Mouse (Mus musculus): ENCODE measurements around the gene Tas2r135. TPM values are rescaled to one million over a fixed set of nuclear protein-coding genes. Genes with fewer than 3 reads are reported as not detected.

Tas2r135 gene
- total and polyA plus RNA-seq, 3 experiments: 0.27 TPM; not detected in 2

- no peaks in the 10 kb centered on the region for H3K79me2 ChIP-seq (replicated peaks; ENCODE audit: control insufficient read depth, insufficient read depth, low read length)
- H3K9ac ChIP-seq (ENCODE audit: low read depth, low read length): no peak overlapping the region
- TF ChIP-seq EP300 (IDR thresholded peaks at IDR 0.05; ENCODE audit: insufficient read depth, low read depth, low read length): no peak
- TF ChIP-seq CTCF (IDR thresholded peaks at IDR 0.05): no peak
- TF ChIP-seq POLR2A (IDR thresholded peaks at IDR 0.05; ENCODE audit: insufficient read depth, low read depth, low read length): no peak
- no peak for DNase-seq
- H3K4me1 ChIP-seq (ENCODE audit: control insufficient read depth, insufficient read depth, low read length): no peaks in the 10 kb centered on the region
- H3K27ac ChIP-seq: no peak overlapping the region
- H3K36me3 ChIP-seq (ENCODE audit: control insufficient read depth, insufficient read depth, low read length): no peaks in the 10 kb centered on the region
- no peaks in the 10 kb centered on the region for H3K27me3 ChIP-seq (ENCODE audit: control insufficient read depth, insufficient read depth, low read length)
- H3K4me3 ChIP-seq: no peak overlapping the region
- intact Hi-C loops (cut with DNase I): no loop called here
- WGBS: 90% methylated on average over 2 of the region's 2 CpGs
Observed at GRCm38 (mm10) chr6:42419443-42419842, 14.2 kb downstream of the Tas2r135 start.

- H3K4me3 ChIP-seq: no peak overlapping the region
- TF ChIP-seq EP300 (IDR thresholded peaks at IDR 0.05; ENCODE audit: insufficient read depth, low read depth, low read length): no peak
- TF ChIP-seq POLR2A (IDR thresholded peaks at IDR 0.05; ENCODE audit: insufficient read depth, low read depth, low read length): no peak
- TF ChIP-seq CTCF (IDR thresholded peaks at IDR 0.05): no peak
- no peak overlapping the region for H3K27ac ChIP-seq
- DNase-seq: peak in 1 of 2 experiments; percentile 9
- no peak overlapping the region for H3K9ac ChIP-seq (ENCODE audit: low read depth, low read length)
- 61% methylated on average over 2 of the region's 2 CpGs for WGBS
- no peaks in the 10 kb centered on the region for H3K36me3 ChIP-seq (ENCODE audit: control insufficient read depth, insufficient read depth, low read length)
- no peaks in the 10 kb centered on the region for H3K4me1 ChIP-seq (ENCODE audit: control insufficient read depth, insufficient read depth, low read length)
- no peaks in the 10 kb centered on the region for H3K27me3 ChIP-seq (ENCODE audit: control insufficient read depth, insufficient read depth, low read length)
- intact Hi-C loops (cut with DNase I): no loop called here
- no peaks in the 10 kb centered on the region for H3K79me2 ChIP-seq (replicated peaks; ENCODE audit: control insufficient read depth, insufficient read depth, low read length)
Observed at GRCm38 (mm10) chr6:42421439-42421838, 16.2 kb downstream of the Tas2r135 start.

GRCm38 (mm10) chr6:42424472-42424871 lies 19.2 kb downstream of the Tas2r135 start:
- Histone ChIP-seq H3K27me3 (ENCODE audit: control insufficient read depth, insufficient read depth, low read length) (no peaks in the 10 kb centered on the region), H3K4me3 (no peak overlapping the region), H3K79me2 (replicated peaks; ENCODE audit: control insufficient read depth, insufficient read depth, low read length) (no peaks in the 10 kb centered on the region), H3K9ac (ENCODE audit: low read depth, low read length) (no peak overlapping the region), H3K36me3 (ENCODE audit: control insufficient read depth, insufficient read depth, low read length) (no peaks in the 10 kb centered on the region), H3K4me1 (ENCODE audit: control insufficient read depth, insufficient read depth, low read length) (no peaks in the 10 kb centered on the region), H3K27ac (no peak overlapping the region)
- TF ChIP-seq EP300 (IDR thresholded peaks at IDR 0.05; ENCODE audit: insufficient read depth, low read depth, low read length): no peak
- TF ChIP-seq CTCF (IDR thresholded peaks at IDR 0.05): no peak
- TF ChIP-seq POLR2A (IDR thresholded peaks at IDR 0.05; ENCODE audit: insufficient read depth, low read depth, low read length): no peak
- WGBS: 91% methylated on average over 3 of the region's 3 CpGs
- intact Hi-C loops (cut with DNase I): no loop called here
- no peak for DNase-seq

GRCm38 (mm10) chr6:42426337-42426736 lies 21.1 kb downstream of the Tas2r135 start:
- Histone ChIP-seq H3K27ac (no peak overlapping the region), H3K9ac (ENCODE audit: low read depth, low read length) (no peak overlapping the region), H3K4me1 (ENCODE audit: control insufficient read depth, insufficient read depth, low read length) (no peaks in the 10 kb centered on the region), H3K79me2 (replicated peaks; ENCODE audit: control insufficient read depth, insufficient read depth, low read length) (no peaks in the 10 kb centered on the region), H3K27me3 (ENCODE audit: control insufficient read depth, insufficient read depth, low read length) (no peaks in the 10 kb centered on the region), H3K4me3 (no peak overlapping the region), H3K36me3 (ENCODE audit: control insufficient read depth, insufficient read depth, low read length) (no peaks in the 10 kb centered on the region)
- 67% methylated on average over 4 of the region's 4 CpGs for WGBS
- intact Hi-C loops (cut with DNase I): no loop called here
- no peak for DNase-seq
- TF ChIP-seq CTCF (IDR thresholded peaks at IDR 0.05) (no peak), EP300 (IDR thresholded peaks at IDR 0.05; ENCODE audit: insufficient read depth, low read depth, low read length) (no peak), POLR2A (IDR thresholded peaks at IDR 0.05; ENCODE audit: insufficient read depth, low read depth, low read length) (no peak)

- intact Hi-C loops (cut with DNase I): loop anchor here (5.0 kb wide), 3 partner anchors 51 to 149 kb away; no protein-coding TSS in a partner anchor
- Histone ChIP-seq H3K79me2 (replicated peaks; ENCODE audit: control insufficient read depth, insufficient read depth, low read length) (no peaks in the 10 kb centered on the region), H3K27me3 (ENCODE audit: control insufficient read depth, insufficient read depth, low read length) (no peaks in the 10 kb centered on the region)
Observed at GRCm38 (mm10) chr6:42433554-42433953, 28.3 kb downstream of the Tas2r135 start.

GRCm38 (mm10) chr6:42434446-42434845 lies 29.2 kb downstream of the Tas2r135 start, which contains the start of gene Tas2r126:
Gene Tas2r126, plus strand, starts transcription at chr6:42434535.
- H3K9ac ChIP-seq (ENCODE audit: low read depth, low read length): no peak within 1 kb of the TSS
- peak in 1 of 2 experiments; percentile 32 for DNase-seq
- no peaks in the 10 kb centered on the region for H3K27me3 ChIP-seq (ENCODE audit: control insufficient read depth, insufficient read depth, low read length)
- peaks cover 1% of the 10 kb centered on the region; the same call in 1 of the 2 replicates for H3K4me1 ChIP-seq (ENCODE audit: control insufficient read depth, insufficient read depth, low read length)
- intact Hi-C loops (cut with DNase I): loop anchor here (5.0 kb wide), 3 partner anchors 52 to 148 kb away; no protein-coding TSS in a partner anchor
- H3K4me3 ChIP-seq: no peak within 1 kb of the TSS
- TF ChIP-seq EP300 (IDR thresholded peaks at IDR 0.05; ENCODE audit: insufficient read depth, low read depth, low read length): no peak; the same call in 1 of the 2 replicates
- TF ChIP-seq CTCF (IDR thresholded peaks at IDR 0.05): no peak
- no peak for TF ChIP-seq POLR2A (IDR thresholded peaks at IDR 0.05; ENCODE audit: insufficient read depth, low read depth, low read length)
- WGBS: 30% methylated on average over 6 of the region's 6 CpGs
- no peak within 1 kb of the TSS for H3K27ac ChIP-seq
- H3K79me2 ChIP-seq (replicated peaks; ENCODE audit: control insufficient read depth, insufficient read depth, low read length): no peaks in the 10 kb centered on the region
- H3K36me3 ChIP-seq (ENCODE audit: control insufficient read depth, insufficient read depth, low read length): no peaks in the 10 kb centered on the region

More at GRCm38 (mm10) chr6:42433554-42433953, 28.3 kb downstream of the Tas2r135 start:
- TF ChIP-seq POLR2A (IDR thresholded peaks at IDR 0.05; ENCODE audit: insufficient read depth, low read depth, low read length) (no peak), CTCF (IDR thresholded peaks at IDR 0.05) (peak; percentile 59)
- H3K9ac ChIP-seq (ENCODE audit: low read depth, low read length): no peak overlapping the region
- H3K4me1 ChIP-seq (ENCODE audit: control insufficient read depth, insufficient read depth, low read length): peaks cover 1% of the 10 kb centered on the region; the same call in 1 of the 2 replicates
- no peak overlapping the region for H3K4me3 ChIP-seq
- no peaks in the 10 kb centered on the region for H3K36me3 ChIP-seq (ENCODE audit: control insufficient read depth, insufficient read depth, low read length)
- no peak overlapping the region for H3K27ac ChIP-seq
- 27% methylated on average over 2 of the region's 2 CpGs for WGBS
- DNase-seq: no peak
